Mouse (Mus musculus): ENCODE measurements around the gene Timm23. TPM values are rescaled to one million over a fixed set of nuclear protein-coding genes. Genes with fewer than 3 reads are reported as not detected.

Gene Timm23
- total and polyA plus RNA-seq, 2 experiments: 122 to 191 TPM

GRCm38 (mm10) chr14:32167326-32167725, 34.4 kb downstream of the Timm23 start:
- peaks cover 20% of the 10 kb centered on the region for H3K36me3 ChIP-seq (ENCODE audit: control insufficient read depth, insufficient read depth, low read length)
- no peak overlapping the region for H3K9ac ChIP-seq (ENCODE audit: low read depth, low read length)
- H3K79me2 ChIP-seq (ENCODE audit: control insufficient read depth, insufficient read depth, low read length): peaks cover 45% of the 10 kb centered on the region; the same call in 1 of the 2 replicates
- WGBS: 76% methylated on average over 5 of the region's 5 CpGs
- TF ChIP-seq POLR2A (IDR thresholded peaks at IDR 0.05; ENCODE audit: extremely low read depth, insufficient read depth, low read length): no peak
- TF ChIP-seq CTCF (IDR thresholded peaks at IDR 0.05; ENCODE audit: low read depth, low read length): no peak
- no peaks in the 10 kb centered on the region for H3K27me3 ChIP-seq (ENCODE audit: control insufficient read depth, insufficient read depth, low read length)
- H3K4me3 ChIP-seq (ENCODE audit: insufficient read depth, low read depth, low read length): no peak overlapping the region
- no peak for DNase-seq (ENCODE audit: extremely low read depth, low read depth, low spot score)
- H3K4me1 ChIP-seq (ENCODE audit: control insufficient read depth, insufficient read depth, low read length): peaks cover 27% of the 10 kb centered on the region
- H3K27ac ChIP-seq (replicated peaks; ENCODE audit: insufficient read depth, low read depth, low read length): no peak overlapping the region

DNA sequence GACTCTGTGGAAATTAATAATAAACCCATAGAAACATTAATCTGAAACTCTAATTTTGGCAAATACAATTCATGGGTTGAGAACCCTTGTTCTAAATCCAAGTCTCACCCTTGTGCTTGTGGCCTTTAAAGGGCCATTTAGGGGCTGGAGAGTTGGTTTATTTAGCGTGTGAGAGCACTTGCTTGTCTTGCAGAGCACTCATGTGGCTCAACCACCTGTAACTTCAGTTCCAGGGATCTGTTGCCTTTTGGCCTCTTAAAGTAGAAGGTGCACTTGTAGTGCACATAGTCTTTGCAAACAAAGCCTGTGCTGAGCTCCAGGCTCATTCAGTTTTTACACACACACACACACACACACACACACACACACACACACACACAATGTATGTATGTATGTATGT, 34.9 kb downstream of the Timm23 start:
- H3K79me2 ChIP-seq (ENCODE audit: control insufficient read depth, insufficient read depth, low read length): peaks cover 50% of the 10 kb centered on the region; the same call in 1 of the 2 replicates
- H3K4me3 ChIP-seq (ENCODE audit: insufficient read depth, low read depth, low read length): peak overlapping the region; percentile 36
- 23% methylated on average over 1 of the region's 1 CpGs for WGBS
- DNase-seq (ENCODE audit: extremely low read depth, low read depth, low spot score): peak; percentile 61
- peak overlapping the region; percentile 59 for H3K27ac ChIP-seq (replicated peaks; ENCODE audit: insufficient read depth, low read depth, low read length)
- TF ChIP-seq CTCF (IDR thresholded peaks at IDR 0.05; ENCODE audit: low read depth, low read length): no peak
- no peak for TF ChIP-seq POLR2A (IDR thresholded peaks at IDR 0.05; ENCODE audit: extremely low read depth, insufficient read depth, low read length)
- no peaks in the 10 kb centered on the region for H3K27me3 ChIP-seq (ENCODE audit: control insufficient read depth, insufficient read depth, low read length)
- peaks cover 15% of the 10 kb centered on the region for H3K36me3 ChIP-seq (ENCODE audit: control insufficient read depth, insufficient read depth, low read length)
- H3K9ac ChIP-seq (ENCODE audit: low read depth, low read length): peak overlapping the region; percentile 48; the same call in 1 of the 2 replicates
- peaks cover 31% of the 10 kb centered on the region for H3K4me1 ChIP-seq (ENCODE audit: control insufficient read depth, insufficient read depth, low read length)

- peak overlapping the region; percentile 33; the same call in 1 of the 2 replicates for H3K4me3 ChIP-seq (ENCODE audit: insufficient read depth, low read depth, low read length)
- TF ChIP-seq CTCF (IDR thresholded peaks at IDR 0.05; ENCODE audit: low read depth, low read length): no peak
- no peak for TF ChIP-seq POLR2A (IDR thresholded peaks at IDR 0.05; ENCODE audit: extremely low read depth, insufficient read depth, low read length)
- H3K4me1 ChIP-seq (ENCODE audit: control insufficient read depth, insufficient read depth, low read length): peaks cover 34% of the 10 kb centered on the region
- WGBS: 25% methylated on average over 2 of the region's 2 CpGs
- no peak for DNase-seq (ENCODE audit: extremely low read depth, low read depth, low spot score)
- H3K36me3 ChIP-seq (ENCODE audit: control insufficient read depth, insufficient read depth, low read length): peaks cover 11% of the 10 kb centered on the region
- H3K27ac ChIP-seq (replicated peaks; ENCODE audit: insufficient read depth, low read depth, low read length): no peak overlapping the region
- H3K27me3 ChIP-seq (ENCODE audit: control insufficient read depth, insufficient read depth, low read length): no peaks in the 10 kb centered on the region
- H3K9ac ChIP-seq (ENCODE audit: low read depth, low read length): no peak overlapping the region; the same call in 1 of the 2 replicates
- H3K79me2 ChIP-seq (ENCODE audit: control insufficient read depth, insufficient read depth, low read length): peaks cover 53% of the 10 kb centered on the region; the same call in 1 of the 2 replicates
Observed at GRCm38 (mm10) chr14:32166062-32166441, 35.6 kb downstream of the Timm23 start.

DNA sequence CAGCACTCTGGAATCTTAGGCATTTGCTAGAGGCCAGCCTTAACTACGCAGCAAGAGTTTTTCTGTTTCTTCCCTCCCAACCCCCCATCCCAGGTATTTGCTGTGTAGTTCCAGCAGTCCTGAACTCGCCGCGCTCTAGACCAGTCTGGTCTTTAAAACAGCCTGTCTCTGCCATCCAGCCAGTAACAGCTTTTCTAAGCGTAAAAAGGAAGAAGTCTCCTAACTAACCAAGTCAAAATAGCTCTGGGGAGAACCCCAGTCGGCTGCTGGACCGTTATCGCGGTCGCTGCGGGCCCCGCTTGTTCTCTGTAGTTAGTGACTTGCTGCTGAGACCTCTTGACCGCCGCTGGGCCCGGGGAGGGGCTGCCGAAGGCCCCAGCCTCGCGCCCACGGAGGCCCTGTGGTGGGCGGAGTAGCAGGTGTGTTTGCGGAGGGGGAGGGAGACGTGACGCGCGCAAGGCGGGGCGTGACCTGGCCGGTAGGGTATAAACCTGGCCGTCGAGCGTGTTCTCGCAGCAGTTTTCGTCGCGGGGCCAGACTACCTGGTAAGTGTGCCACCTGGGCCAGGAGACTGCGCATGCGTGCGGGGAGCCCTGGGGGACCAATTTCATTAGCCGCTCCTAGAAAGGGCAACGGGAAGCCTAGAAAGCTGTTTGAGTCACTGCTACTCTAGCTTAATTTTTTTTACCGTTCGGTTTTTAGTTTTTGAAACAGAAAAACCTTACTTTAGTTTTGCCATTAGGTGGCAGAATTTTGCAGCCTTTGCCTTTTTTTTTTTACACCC, 36.2 kb downstream of the Timm23 start:
- H3K79me2 ChIP-seq (ENCODE audit: control insufficient read depth, insufficient read depth, low read length): peaks cover 51% of the 10 kb centered on the region; the same call in 1 of the 2 replicates
- no peaks in the 10 kb centered on the region for H3K27me3 ChIP-seq (ENCODE audit: control insufficient read depth, insufficient read depth, low read length)
- peaks cover 34% of the 10 kb centered on the region for H3K4me1 ChIP-seq (ENCODE audit: control insufficient read depth, insufficient read depth, low read length)
- WGBS: under 1% methylated on average over 41 of the region's 42 CpGs
- H3K27ac ChIP-seq (replicated peaks; ENCODE audit: insufficient read depth, low read depth, low read length): peak overlapping the region; percentile 95
- H3K4me3 ChIP-seq (ENCODE audit: insufficient read depth, low read depth, low read length): peak overlapping the region; percentile 23
- TF ChIP-seq POLR2A (IDR thresholded peaks at IDR 0.05; ENCODE audit: extremely low read depth, insufficient read depth, low read length) (peak; percentile 96), CTCF (IDR thresholded peaks at IDR 0.05; ENCODE audit: low read depth, low read length) (no peak)
- DNase-seq (ENCODE audit: extremely low read depth, low read depth, low spot score): peak; percentile 86
- H3K9ac ChIP-seq (ENCODE audit: low read depth, low read length): peak overlapping the region; percentile 73
- H3K36me3 ChIP-seq (ENCODE audit: control insufficient read depth, insufficient read depth, low read length): peaks cover 6% of the 10 kb centered on the region

DNA sequence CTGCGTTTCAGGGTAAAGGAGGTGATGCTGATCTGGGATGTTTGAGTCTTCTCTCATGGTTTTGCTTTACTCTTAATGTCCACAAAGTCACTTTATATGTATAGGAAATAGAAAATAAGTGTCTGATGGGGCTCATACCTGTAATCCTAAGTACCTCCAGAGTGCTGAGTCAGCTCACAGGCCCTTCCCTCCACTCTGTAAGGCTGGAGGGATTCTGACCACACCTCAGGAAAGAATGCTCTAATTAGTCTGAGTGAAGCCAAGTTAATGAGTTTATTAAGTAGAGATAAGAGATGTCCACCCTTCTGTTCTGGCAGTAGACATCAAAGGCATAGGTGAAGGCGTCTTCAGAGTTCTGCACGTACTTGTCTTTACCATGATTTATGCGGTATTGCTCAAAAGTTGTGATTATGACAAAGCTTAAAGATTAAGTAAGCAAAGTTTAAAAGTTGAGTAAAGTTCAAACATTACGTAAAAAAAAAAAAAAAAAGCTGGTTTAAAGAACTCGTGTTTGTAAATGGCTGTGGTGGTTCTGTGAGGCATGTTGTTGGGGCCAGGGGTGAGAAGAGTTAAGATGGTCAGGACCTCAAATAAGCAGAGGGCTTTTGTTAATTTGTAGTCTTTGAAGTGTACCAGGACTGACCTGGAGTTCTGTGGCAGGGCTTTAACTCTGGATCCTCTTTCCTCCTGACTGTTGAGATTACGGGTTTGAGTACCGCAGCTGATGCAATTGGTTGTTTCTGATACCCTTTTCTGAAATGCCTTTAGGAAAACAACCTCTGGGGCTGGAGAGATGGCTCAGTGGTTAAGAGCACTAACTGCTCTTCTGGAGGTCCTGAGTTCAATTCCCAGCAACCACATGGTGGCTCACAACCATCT, 37.3 kb downstream of the Timm23 start:
- Histone ChIP-seq H3K27ac (replicated peaks; ENCODE audit: insufficient read depth, low read depth, low read length) (peak overlapping the region; percentile 95), H3K36me3 (ENCODE audit: control insufficient read depth, insufficient read depth, low read length) (no peaks in the 10 kb centered on the region; the same call in none of the 2 replicates), H3K4me3 (ENCODE audit: insufficient read depth, low read depth, low read length) (peak overlapping the region; percentile 32; the same call in 1 of the 2 replicates), H3K79me2 (ENCODE audit: control insufficient read depth, insufficient read depth, low read length) (peaks cover 44% of the 10 kb centered on the region; the same call in 1 of the 2 replicates), H3K4me1 (ENCODE audit: control insufficient read depth, insufficient read depth, low read length) (peaks cover 34% of the 10 kb centered on the region), H3K9ac (ENCODE audit: low read depth, low read length) (peak overlapping the region; percentile 42), H3K27me3 (ENCODE audit: control insufficient read depth, insufficient read depth, low read length) (no peaks in the 10 kb centered on the region)
- TF ChIP-seq POLR2A (IDR thresholded peaks at IDR 0.05; ENCODE audit: extremely low read depth, insufficient read depth, low read length) (no peak), CTCF (IDR thresholded peaks at IDR 0.05; ENCODE audit: low read depth, low read length) (no peak)
- 33% methylated on average over 8 of the region's 8 CpGs for WGBS
- peak; percentile 77 for DNase-seq (ENCODE audit: extremely low read depth, low read depth, low spot score)

All from liver, adult 2 months (tissue).